In genomic region chr8:117802299-117802689, GRCm38 (mm10) we compare ENCODE assay signal across 8 mouse cellular contexts. TPM values are rescaled to one million over a fixed set of nuclear protein-coding genes. Genes with fewer than 3 reads are reported as not detected.
DNase-seq lines count a peak whose midpoint lies in the region; ATAC-seq and TF ChIP-seq lines count a peak whose summit lies in the region.

No protein-coding gene starts in this region.

- peaks cover 21% of the 10 kb centered on the region for H3K36me3 ChIP-seq in kidney, embryonic 15.5 days
- peaks cover 5% of the 10 kb centered on the region; the same call in 1 of the 2 replicates for H3K36me3 ChIP-seq in forebrain, embryonic 15.5 days
- H3K36me3 ChIP-seq in liver, postnatal 0 days (replicated peaks; ENCODE audit: insufficient read depth, low read length): peaks cover 14% of the 10 kb centered on the region

- WGBS in kidney, embryonic 15.5 days: under 1% methylated on average over 11 of the region's 11 CpGs
- WGBS in forebrain, embryonic 15.5 days: 2% methylated on average over 11 of the region's 11 CpGs
- WGBS in liver, postnatal 0 days (ENCODE audit: insufficient replicate concordance): 6% methylated on average over 11 of the region's 11 CpGs

- H3K4me1 ChIP-seq in kidney, embryonic 15.5 days: peaks cover 28% of the 10 kb centered on the region
- H3K4me1 ChIP-seq in forebrain, embryonic 15.5 days: peaks cover 22% of the 10 kb centered on the region
- H3K4me1 ChIP-seq in liver, postnatal 0 days (ENCODE audit: insufficient read depth): peaks cover 17% of the 10 kb centered on the region

- no peak for DNase-seq in kidney, adult 18-20 months
- DNase-seq in Patski (ENCODE audit: low read depth, low spot score): no peak
- no peak for DNase-seq in liver, postnatal 0 days
- no peak for DNase-seq in ovary, adult 18-20 months (ENCODE audit: low spot score)
- DNase-seq in T-cell, adult 2 months (ENCODE audit: low spot score): no peak
- DNase-seq in cerebellum, postnatal 14 days: no peak

- peak overlapping the region; percentile 42; the same call in 1 of the 2 replicates for H3K9ac ChIP-seq in kidney, embryonic 15.5 days
- H3K9ac ChIP-seq in forebrain, embryonic 15.5 days (replicated peaks): peak overlapping the region; percentile 31
- H3K9ac ChIP-seq in liver, postnatal 0 days (replicated peaks): peak overlapping the region; percentile 64

- TF ChIP-seq EP300 in liver, postnatal 0 days (IDR thresholded peaks at IDR 0.05; ENCODE audit: low read depth): no peak

- peak; percentile 65 for ATAC-seq in kidney, embryonic 15.5 days (replicated peaks; ENCODE audit: low FRiP score)
- ATAC-seq in Patski: peak; percentile 56
- peak; percentile 71 for ATAC-seq in forebrain, embryonic 15.5 days (replicated peaks)
- ATAC-seq in liver, postnatal 0 days: peak; percentile 33

- TF ChIP-seq CTCF in Patski (IDR thresholded peaks at IDR 0.05): no peak
- 0 out of 2 replicates have a peak, but pooled peaks have one; percentile 0 for TF ChIP-seq CTCF in liver, postnatal 0 days (IDR thresholded peaks at IDR 0.05; ENCODE audit: low read depth)

- H3K27ac ChIP-seq in kidney, embryonic 15.5 days: peak overlapping the region; percentile 96
- peak overlapping the region; percentile 56 for H3K27ac ChIP-seq in forebrain, embryonic 15.5 days (replicated peaks)
- peak overlapping the region; percentile 77 for H3K27ac ChIP-seq in liver, postnatal 0 days (ENCODE audit: low read depth)

- in situ Hi-C loops in Patski (cut with MboI; ENCODE audit: low pct_unique_long_range_greater_than_20kb): no loop called here

- POLR2A ChIA-PET in Patski (lab: Charles Lee): no interaction called here

- CTCF ChIA-PET in Patski (lab: Charles Lee): interaction anchor here (0.7 to 1.6 kb wide), 4 partner anchors 9 to 156 kb away, joined by 3 to 4 read pairs (median 4); no protein-coding TSS in a partner anchor

- H3K4me3 ChIP-seq in kidney, embryonic 15.5 days (replicated peaks): peak overlapping the region; percentile 89
- H3K4me3 ChIP-seq in forebrain, embryonic 15.5 days: peak overlapping the region; percentile 67
- peak overlapping the region; percentile 94 for H3K4me3 ChIP-seq in liver, postnatal 0 days (ENCODE audit: low read depth, low read length)

- no peaks in the 10 kb centered on the region for H3K27me3 ChIP-seq in kidney, embryonic 15.5 days
- peaks cover 3% of the 10 kb centered on the region for H3K27me3 ChIP-seq in Patski
- no peaks in the 10 kb centered on the region for H3K27me3 ChIP-seq in forebrain, embryonic 15.5 days
- no peaks in the 10 kb centered on the region for H3K27me3 ChIP-seq in liver, postnatal 0 days (ENCODE audit: insufficient read depth, low read length)

- H3K4me2 ChIP-seq in kidney, embryonic 15.5 days: peak overlapping the region; percentile 73
- peak overlapping the region; percentile 60 for H3K4me2 ChIP-seq in forebrain, embryonic 15.5 days (replicated peaks)
- H3K4me2 ChIP-seq in liver, postnatal 0 days (ENCODE audit: low read depth, low read length): peak overlapping the region; percentile 88

- no peaks in the 10 kb centered on the region for H3K9me3 ChIP-seq in kidney, embryonic 15.5 days (replicated peaks)
- H3K9me3 ChIP-seq in forebrain, embryonic 15.5 days: no peaks in the 10 kb centered on the region
- no peaks in the 10 kb centered on the region for H3K9me3 ChIP-seq in liver, postnatal 0 days (ENCODE audit: low read length)

RNA-seq across cellular contexts. Expression of gene Mphosph6, which starts 0.6 kb away (rescaled TPM):
- 64.0 and 64.9 TPM in 2 replicates for polyA plus RNA-seq in kidney, embryonic 15.5 days (2015; fragmentation: Nextera tagmentation; extraction: Ambion mirVana)
- polyA plus RNA-seq in Patski (2021): 59.3 TPM
- polyA plus RNA-seq in forebrain, embryonic 15.5 days (2015; fragmentation: Nextera tagmentation; extraction: Ambion mirVana): 37.5 and 39.2 TPM in 2 replicates
- 17.2 and 18.7 TPM in 2 replicates for polyA plus RNA-seq in liver, postnatal 0 days (2015; fragmentation: Nextera tagmentation; extraction: Ambion mirVana)
